Mouse (Mus musculus) cerebellum, postnatal 14 days (tissue): ENCODE data around the gene Zg16.

ENCODE experiments used
- DNase-seq, 2 experiments: peaks; one replicate each; pipeline ENCODE4 v3.0.0; 2021; ENCODE audit warnings: mixed read lengths in 2 of 2

Zg16 gene

GRCm38 (mm10) chr7:127066317-127066716 is 20.8 kb downstream of the Zg16 start:
- DNase-seq, result no peak

GRCm38 (mm10) chr7:127065538-127065937 is 21.6 kb downstream of the Zg16 start:
- no peak for DNase-seq

GRCm38 (mm10) chr7:127055026-127055585 is 32.0 kb downstream of the Zg16 start:
- DNase-seq, result no peak

GRCm38 (mm10) chr7:127041851-127042672 is 45.1 kb downstream of the Zg16 start, which contains the start of gene Kif22:
Kif22 (minus strand) TSS chr7:127042471.
- peak; percentile 94 to 95 for DNase-seq

- no peak for DNase-seq
These were observed 55.9 kb downstream of the Zg16 start for GRCm38 (mm10) chr7:127031244-127031643.

GRCm38 (mm10) chr7:127030172-127030571 is 57.0 kb downstream of the Zg16 start:
- DNase-seq, result no peak

- DNase-seq, result no peak
These were observed 59.2 kb downstream of the Zg16 start for GRCm38 (mm10) chr7:127027885-127028284.

- DNase-seq, result peak; percentile 99
These were observed 60.0 kb downstream of the Zg16 start, which contains the start of gene Maz for GRCm38 (mm10) chr7:127026984-127027726. Maz (minus strand) TSS chr7:127027037.

GRCm38 (mm10) chr7:127026616-127026983 is 60.5 kb downstream of the Zg16 start:
- DNase-seq, result peak in 1 of 2 experiments; percentile 87

GRCm38 (mm10) chr7:127026161-127026600 is 60.9 kb downstream of the Zg16 start:
- DNase-seq, result peak; percentile 82 to 83

GRCm38 (mm10) chr7:127025556-127026160 is 61.5 kb downstream of the Zg16 start:
- peak; percentile 72 to 73 for DNase-seq

GRCm38 (mm10) chr7:127024755-127025555 is 62.2 kb downstream of the Zg16 start:
- peak; percentile 88 for DNase-seq

GRCm38 (mm10) chr7:127023896-127024690 is 63.0 kb downstream of the Zg16 start:
- peak in 1 of 2 experiments; percentile 25 for DNase-seq

GRCm38 (mm10) chr7:127023272-127023691 is 63.8 kb downstream of the Zg16 start:
- DNase-seq, result peak; percentile 42 to 50

- peak in 1 of 2 experiments; percentile 7 for DNase-seq
These were observed 64.4 kb downstream of the Zg16 start for GRCm38 (mm10) chr7:127022528-127023271.

- peak in 1 of 2 experiments; percentile 7 for DNase-seq
These were observed 65.3 kb downstream of the Zg16 start for GRCm38 (mm10) chr7:127021563-127022527.

GRCm38 (mm10) chr7:127020901-127021562 is 66.1 kb downstream of the Zg16 start, which contains the start of the genes Gm42742 and Prrt2:
Gm42742 (minus strand) TSS chr7:127021097.
Prrt2 (minus strand) TSS chr7:127021211.
- peak; percentile 81 to 83 for DNase-seq

- DNase-seq, result peak in 1 of 2 experiments; percentile 44
These were observed 66.6 kb downstream of the Zg16 start for GRCm38 (mm10) chr7:127020491-127020890.
